Mouse (Mus musculus): Measurements from ENCODE around the gene Chga. TPM values are rescaled to one million over a fixed set of nuclear protein-coding genes. Genes with fewer than 3 reads are reported as not detected.

The Chga gene
- total and polyA plus RNA-seq, 3 experiments = 1,470 to 4,298 (median 2,168) TPM

DNA sequence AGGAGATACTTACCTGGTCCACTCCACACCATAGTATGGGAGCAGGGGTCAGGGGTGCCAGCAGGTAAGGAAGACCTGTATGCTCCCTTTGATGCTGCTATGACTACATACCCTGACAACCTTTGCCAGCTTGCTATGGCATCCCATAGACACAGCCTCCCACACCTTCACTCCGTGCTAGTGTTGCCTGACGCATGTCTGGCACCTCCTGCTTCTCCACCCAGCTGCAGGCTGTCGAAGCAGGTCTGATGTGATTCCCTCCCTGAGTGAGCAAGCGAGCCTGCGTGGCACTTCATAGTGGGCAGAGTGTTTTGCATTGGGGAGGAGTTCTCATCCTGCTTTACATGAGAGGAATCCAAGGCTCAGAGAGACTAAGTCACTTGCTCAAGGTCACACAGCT is 2.6 kb downstream of the Chga start:
- DNase-seq = no peak

DNA sequence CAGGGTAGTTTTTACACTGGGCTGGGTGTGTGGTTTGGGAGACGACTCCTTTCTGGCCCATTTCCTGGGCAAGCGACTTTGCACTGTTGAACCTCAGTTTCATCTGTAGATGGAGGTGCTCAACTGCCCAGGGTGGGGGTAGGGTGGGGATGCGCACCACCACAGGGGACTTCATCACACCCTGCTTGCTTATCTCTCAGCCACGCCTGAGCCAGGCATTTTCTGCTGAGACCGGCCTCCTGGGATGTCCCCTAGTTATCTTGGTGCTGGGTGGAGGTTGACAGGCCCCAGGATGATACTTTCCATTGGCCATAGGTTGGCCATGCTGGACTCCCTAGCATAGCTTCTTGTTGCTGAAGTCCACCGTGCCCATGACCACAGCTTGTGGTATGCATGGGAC is 10.3 kb downstream of the Chga start:
- DNase-seq = no peak

DNA sequence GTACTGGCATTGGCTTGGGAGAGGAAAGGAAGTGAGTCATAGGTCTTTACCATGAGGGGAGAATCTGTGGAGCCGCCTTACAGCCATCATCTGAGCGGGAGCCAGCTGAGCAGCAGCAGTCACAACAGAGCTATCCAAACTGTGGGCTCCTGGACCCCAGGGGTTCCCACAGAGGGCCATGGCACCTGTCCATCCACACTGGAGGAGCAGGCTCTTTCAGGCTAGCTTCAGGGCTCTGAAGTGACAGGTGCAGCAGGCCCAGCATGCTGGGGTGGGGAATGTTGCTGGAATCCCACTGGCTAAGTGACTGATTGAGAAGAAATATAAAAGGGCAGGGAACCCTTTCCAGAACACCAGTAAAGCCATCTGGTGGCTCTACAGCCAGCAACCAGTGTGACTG is 12.2 kb downstream of the Chga start:
- no peak for DNase-seq

DNA sequence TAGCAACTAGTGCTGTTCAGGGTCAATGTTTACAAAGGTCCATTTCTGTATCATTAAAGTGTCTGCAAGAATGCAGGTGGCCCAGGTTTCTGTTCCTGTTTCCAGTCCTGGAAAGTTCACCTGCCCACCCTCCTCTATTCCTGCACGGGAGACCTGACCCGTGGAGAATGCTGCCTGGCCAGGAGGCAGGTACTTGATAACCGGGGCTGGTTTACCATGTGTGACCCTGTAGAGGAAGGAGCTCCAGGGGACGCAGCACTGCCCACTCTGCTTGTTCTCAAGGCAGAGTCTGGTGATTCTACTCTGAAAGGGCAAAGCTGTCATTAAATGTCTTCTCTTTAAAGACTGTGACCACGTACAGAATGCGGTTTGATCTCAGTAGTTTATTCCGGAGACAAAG is 13.4 kb downstream of the Chga start:
- DNase-seq = no peak

DNA sequence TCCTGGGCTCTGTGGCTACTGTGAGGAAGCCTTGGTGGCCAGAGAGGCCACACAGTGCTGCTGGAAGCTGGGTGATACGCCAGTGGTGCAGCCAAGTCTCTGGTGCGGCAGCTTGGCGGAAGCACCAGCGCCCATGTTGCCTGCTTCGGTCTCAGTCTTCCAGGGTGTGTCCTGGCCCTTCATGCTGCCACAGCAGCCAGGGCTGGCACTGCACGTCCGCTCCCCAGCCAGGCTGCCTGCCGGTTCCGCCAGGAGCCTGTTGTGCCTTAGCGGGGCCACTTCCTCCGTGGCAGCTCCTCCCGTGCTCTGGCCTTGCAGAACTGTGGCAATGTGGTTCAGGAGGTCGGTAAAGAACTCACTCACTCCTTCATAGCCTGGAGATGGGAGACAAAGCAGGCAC is 15.3 kb downstream of the Chga start:
- no peak for DNase-seq

DNA sequence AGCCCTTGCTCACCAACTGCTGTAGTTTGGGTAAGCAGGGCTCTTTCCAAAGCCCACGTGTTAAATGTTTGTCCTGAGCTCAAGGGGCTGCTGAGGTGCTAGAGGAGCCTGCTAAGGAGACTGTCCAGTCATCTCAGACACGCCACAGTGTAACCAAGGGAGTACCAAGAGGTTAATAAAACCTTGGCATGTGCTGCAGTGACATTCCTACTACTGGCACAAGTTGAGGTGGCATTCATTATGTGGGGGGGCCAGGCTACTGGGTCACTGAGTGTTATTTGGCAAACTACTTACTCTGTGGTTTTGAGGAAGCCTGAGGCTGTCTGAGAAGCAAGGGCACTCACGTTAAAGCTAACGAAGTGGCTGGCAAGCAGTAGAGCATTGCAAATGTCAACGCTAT is 16.0 kb downstream of the Chga start:
- DNase-seq = peak; percentile 30

DNA sequence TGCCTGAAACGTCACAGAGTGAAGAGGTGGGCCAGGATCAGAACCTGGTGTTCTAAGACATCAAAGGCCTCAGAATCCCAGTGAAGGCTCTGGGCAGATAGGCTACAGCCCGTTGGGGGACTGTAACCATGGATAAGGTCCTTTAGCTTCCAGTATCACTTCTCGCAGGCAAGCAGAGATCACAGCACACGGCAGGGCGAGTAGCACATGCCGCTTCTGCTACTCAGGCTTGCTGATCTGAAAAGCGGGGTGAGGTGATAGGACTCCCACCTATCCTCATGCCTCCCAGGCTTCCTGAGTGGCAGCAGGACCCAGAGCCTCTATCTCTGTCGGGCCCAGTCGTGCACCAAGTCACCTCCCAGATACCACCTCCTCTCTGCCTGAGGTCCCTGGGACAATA is 16.9 kb downstream of the Chga start:
- DNase-seq = no peak

DNA sequence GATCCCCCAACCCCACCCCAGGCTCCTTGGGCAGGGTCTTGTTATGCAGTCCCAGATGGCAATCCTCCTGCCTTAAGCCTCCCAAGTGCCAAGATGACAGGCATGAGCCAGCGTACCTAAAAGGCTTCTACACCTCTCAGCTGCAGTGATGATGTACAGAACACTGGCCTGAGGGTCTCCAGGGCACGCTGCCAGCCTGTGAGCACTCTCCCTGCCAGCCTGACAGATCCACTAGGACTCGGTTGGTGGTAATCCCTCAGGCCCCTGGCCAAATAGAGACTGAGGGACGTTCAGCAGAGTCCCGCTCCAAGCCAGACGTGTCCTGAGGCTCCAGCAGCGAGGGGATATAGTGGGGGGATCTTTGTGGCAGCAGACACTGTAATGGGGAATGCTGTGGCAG is 18.3 kb downstream of the Chga start:
- no peak for DNase-seq

DNA sequence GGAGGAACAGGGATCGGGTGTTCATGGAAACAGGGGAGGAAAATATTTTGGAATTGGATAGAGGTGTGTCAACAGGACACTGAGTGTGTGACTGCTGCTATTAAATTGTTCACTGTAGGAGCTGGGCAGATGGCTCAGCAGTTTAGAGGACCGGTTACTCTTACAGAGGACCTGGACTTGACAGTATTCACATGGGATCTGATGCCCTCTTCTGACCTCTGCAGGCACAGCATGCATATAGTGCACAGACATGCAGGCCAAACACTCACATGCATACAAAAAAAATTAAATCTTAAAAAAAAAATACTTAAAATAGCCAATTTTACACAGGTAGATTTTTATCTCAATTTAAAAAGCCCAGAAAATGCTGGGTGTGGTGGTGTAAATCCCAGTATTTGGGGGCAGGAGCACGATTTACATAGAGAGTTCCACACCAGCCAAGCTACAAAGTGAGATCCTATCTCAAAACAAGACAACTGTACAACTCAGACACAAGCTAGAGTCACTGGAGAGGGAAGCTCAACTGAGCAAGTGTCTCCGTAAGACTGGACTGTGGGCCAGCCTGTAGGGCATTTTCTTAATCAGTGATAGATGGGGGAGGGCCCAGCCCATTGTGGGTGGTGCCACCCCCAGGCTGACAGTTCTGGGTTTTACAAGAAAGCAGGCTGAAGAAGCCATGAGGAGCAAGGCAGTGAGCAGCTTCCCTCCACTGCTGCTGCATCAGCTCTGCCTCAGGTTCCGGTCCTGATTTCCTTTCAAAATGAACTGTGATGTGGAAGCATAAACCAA is 21.0 kb downstream of the Chga start:
- DNase-seq = no peak

DNA sequence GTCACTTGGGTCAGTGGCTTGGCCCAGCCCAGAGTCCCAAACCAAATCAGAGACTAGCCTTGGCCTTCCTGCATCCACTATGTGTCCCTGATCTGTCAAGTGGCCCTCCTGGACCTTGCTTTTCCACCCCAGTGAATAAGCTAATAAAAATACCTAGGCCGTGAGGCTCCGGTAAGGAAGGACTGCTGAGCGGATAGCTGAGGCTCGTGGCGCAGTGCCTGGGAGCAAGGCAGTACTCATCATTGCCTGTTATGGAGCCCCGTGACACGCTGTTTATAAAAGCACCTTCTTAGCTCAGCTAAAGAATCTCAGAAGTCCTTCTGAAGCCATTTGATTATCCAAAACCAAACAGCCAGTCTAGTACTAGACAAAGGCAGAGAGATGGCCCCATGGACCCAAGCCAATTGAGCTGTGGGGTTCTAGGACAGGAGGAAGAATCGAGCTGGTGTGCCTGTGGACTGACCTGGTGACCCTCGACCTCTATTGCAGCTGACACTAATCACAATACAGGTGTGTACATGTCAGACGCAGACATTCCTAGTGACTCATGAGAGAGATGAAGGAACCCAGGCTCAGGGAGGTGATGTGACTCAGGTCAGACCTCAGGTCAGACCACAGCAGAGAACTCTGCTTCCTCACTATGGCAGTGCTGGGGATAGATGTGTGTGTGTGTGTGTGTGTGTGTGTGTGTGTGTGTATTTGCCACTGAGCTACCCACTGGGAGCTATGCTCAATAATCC is 22.1 kb downstream of the Chga start:
- no peak for DNase-seq

DNA sequence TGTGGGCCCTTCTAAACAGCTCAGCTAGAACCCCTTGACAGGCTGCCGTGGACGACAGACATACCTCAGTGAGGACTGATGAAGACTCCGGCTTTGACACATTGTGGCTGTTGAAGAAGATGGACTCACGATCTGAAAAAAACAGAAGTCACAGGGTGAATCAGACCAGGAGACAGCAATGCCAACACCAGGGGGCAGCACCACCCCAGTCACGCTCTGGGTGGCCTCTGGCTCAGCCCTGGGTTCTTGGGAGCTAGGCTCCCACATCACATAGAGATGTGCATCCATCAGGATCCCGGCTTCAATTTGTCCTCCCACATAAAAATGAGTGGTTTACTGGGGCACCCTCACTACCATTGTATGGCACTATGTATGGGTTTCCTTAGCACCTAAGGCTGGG is 24.3 kb downstream of the Chga start:
- DNase-seq = peak; percentile 82

DNA sequence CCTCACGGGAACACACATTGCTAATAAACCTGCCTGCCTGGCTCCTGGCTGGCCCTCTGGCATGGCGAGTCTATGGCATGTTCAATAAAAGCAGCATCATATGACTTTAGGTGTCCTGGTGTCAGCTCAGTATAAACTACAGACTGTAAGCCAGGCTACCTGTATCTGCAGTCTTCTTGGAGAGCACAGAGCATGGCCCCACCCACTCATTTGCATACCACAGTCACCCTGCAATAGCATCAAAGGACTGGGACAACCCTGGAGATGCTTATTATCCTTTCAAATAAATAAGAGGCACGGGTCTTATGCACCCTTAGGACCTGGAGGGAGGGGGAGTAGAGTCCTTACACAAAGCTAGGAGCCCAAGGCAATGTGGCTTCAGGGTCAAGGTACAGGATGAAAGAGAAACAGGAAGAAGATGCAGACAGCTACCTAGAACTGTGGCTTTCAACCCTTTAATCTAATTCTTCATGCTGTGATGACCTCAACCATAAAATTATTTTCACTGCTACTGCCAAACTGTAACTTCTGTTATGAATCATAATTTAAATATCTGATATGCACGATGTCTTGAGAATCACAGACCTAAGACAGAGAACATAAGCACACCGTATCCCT is 26.9 kb downstream of the Chga start:
- DNase-seq = no peak

DNA sequence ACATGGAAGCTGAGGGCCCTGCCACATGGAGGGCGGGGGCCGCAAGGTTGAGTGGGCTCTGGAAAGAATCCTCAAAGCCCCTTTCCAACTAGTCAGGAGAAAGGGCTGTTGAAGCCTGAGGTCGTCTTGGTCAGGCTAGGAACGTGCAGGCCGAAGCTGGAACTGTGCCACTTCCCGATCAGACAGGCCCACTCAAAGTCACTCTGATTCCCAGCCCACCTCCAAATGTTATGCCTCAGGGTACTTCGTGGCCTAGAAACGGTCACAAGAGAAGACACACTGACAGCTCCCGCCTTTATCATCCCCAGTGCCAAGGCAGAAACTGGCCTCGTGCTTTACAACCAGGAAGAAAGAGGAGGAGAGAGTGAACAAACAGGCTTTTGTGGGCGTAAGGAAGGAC is 27.7 kb downstream of the Chga start:
- no peak for DNase-seq

DNA sequence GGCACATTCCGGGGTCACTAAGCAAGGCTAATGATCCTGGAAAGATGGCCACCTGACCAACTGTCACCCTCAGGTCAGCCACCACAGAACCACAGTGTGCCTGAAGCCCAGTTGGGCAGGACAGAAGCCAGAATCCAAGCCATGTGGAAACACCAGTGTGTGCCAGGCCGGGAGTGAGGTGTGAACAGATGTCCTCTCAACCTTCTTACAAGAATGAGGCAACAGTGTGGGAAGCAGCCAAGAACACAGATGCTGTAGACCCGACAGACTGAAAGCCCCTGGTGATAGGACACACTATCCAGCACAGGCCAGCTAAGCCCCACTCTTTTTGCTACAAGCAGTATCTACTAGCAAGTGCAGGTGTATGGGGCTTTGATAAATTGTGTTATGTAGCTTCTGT is 30.6 kb downstream of the Chga start:
- no peak for DNase-seq

DNA sequence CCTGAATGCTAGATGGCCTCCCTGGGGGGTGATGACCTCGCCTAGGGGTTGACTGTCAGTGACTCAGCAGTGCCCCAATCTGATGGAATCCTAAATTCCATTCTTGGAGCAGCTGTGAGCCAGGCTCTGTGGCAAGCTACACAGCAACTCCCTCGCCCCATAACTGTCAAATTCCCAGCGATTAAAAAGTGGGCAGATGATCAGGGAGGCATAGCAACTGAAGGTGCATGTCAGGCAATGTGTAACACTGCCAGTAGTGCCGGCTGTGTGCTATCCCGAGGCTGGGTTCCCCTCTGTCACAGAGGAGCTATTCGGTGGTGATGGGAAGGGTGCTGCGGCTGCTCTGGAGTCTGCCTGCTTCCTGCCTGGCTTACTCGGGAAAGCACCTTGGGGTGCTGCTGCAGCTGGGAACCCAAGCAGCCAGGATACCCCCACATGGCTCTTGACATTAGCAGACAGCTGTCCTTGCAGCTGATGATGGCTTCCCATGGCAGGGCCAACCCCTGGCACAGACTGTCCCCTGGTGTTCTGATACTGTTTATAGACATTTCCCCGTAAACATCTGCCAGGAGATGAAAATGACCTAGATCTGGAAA is 31.6 kb downstream of the Chga start:
- no peak for DNase-seq

DNA sequence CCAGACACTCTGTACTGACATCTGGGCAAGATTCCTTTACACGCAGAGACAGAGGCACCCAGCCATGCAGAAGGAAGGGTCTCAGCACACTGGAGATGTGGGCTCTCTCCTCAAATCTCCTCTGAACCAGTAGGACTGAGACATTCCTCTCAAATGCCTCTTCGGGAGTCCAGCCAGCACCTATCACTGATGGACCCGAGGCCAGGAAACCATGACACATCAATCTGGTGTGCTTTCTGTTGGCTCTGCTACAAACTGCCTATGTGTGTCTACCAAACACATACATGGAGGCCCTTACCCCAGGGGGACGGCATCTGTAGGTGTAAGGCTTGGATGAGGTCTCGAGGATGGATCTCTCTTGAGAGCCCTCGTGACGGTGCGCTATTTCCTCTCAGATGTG is 32.3 kb downstream of the Chga start:
- DNase-seq = no peak

DNA sequence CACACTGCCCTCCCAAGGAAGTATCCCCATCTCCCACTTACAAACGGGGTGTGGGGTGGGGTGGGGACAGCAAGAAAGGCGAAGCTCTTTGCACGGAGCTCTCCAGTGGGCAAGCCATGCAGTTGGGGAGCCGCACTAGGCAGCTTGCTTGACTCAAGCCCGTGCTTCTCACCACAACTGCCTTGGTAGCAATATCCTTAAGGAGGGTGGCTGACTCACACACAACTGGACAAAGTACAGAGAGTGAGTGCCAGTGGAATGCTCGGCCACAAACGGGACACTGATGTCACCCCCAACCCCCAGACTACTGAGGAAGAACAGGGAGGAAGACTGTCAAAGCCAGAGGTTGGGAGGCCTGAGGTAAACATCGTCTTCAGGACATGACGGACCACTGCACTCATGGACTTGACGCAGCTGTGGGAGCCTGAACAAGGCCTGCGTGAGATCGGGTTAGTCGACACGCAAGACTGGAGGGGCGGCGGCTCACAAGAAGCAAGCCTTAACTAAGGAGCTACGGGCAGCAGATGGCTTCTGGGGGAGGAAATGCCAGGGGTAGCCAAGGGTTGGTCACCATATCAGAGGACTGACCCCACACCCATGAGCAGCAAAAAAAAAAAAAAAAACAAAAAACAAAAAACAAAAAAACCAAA is 36.1 kb downstream of the Chga start:
- DNase-seq = no peak

DNA sequence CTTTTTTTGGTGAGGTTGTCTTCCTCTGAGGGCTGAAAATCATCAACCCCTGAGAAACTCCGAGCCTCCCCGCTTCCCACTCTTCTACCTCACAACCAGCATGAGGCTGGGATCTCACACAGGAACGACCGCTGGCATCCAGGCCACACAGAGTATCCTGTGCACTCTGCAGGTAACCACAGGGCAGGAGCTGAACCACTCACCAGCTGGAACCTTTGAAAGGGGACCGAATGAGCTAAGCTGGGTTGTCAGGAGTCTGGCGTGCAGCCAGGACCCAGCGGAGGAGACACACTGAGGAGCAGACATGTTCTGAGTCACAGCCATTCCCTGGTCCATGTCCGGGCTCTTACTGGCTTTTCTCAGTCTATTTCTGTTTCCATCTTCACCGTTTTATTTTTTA is 38.9 kb downstream of the Chga start:
- DNase-seq = peak; percentile 74

DNA sequence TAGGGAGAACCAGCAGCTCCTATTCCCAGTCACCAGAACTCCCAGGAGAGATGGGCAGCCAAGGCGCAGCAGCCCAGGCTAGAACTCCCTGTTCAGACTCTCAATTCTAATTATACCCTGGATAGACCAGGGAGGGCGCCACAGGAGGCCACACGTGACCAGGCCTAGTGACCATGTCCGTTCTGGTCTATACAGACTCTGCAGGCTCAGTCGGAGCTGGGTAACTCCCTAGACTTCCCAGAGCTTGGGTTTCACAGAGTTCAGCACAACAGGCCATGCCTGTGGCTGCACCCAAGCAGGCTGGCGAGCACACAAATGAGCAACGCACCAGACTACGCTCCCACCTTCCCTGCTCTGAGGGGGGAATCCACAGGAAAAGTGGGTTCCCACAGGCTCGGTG is 39.9 kb downstream of the Chga start:
- no peak for DNase-seq

DNA sequence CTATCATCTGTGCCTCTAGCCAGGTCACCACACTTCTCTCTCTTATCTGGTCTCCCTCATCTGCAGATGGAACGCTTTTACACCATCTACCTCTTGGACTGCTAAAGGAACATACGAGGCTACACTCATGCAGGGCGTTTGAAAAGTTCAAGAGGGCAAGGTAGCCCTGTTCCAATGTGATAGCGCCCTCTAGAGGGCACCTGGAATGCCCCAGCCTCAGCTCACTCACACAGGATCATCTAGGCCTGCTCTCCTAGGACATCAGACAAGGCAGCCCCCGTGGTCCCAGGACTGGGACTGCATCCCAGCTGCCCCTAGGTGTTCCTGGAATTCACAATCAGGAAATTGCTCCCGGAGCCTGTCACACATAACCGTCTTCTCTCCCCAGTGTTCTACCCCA is 41.6 kb downstream of the Chga start:
- DNase-seq = no peak

DNA sequence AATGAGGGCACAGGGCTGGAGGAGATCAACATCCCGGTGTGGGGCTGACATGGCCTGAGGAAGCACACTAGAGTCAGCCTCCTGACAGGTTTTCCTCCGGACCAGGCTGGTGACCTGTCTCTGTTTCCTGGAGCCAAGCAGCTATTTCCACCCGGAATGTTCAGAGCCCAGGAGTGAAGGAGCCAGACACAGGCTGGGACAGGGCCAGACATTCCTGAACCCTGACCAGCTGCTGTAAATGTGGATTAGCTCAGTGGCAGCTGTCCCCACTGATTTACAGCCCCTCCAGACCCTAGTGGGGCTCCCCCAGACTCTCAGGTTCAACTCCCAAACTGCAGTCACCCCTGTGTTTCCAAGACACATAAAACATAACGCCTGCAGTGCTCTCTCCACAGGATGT is 42.7 kb downstream of the Chga start:
- DNase-seq = peak; percentile 31

DNA sequence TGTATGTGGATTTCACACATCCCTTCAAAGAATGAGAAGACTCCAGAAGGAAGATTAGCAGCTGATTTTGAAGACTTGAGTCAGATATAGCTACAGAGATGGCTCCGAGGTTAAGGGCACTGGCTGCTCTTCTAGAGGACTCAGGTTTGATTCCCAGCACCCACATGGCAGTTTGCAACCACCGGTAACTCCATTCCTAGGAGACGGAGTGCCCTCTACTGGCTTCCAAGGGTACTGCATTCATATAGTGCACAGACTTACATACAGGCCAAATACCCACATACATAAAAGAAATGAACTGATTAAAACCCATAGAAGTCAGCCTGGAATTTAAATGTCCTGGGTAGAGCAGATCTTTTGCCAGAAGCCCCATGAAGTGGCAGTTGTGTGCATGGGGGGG is 43.8 kb downstream of the Chga start:
- DNase-seq = no peak

DNA sequence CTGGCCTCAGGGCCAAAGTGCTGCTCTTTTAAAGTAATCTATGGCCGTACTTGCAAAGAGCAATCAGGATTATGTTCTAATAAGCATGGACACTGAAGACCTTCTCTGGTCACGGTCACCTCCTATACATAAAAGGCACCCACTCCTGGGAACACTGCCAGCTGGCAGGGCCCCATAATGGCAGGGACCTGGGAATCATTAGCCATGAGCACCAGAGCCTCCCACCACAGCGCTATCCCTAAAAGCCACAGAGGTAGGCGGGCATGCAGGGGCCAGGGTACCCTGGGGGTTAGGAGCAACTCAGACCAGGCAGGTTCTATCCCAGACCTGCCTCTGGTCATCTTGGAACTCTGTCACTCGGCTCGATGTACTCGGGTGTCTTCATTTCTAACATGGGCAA is 45.0 kb downstream of the Chga start:
- DNase-seq = peak; percentile 20

Data from adrenal gland, adult 2 months (tissue).